Mouse (Mus musculus) kidney, embryonic 14.5 days (tissue): ENCODE data around the gene Gnb3. TPM values are rescaled to one million over a fixed set of nuclear protein-coding genes. Genes with fewer than 3 reads are reported as not detected.
"Not testable (repeated sequence)": the region's sequence is repeated elsewhere in the genome, so short reads cannot be mapped to it uniquely, and the experiment has no call there.

Experiments used
- ATAC-seq: fragments of 200-750 bp; cut with Nextera tagmentation; 2 replicates; pipeline ENCODE4 v1.8.0; 2017; ENCODE audit warnings: moderate number of reproducible peaks, mild to moderate bottlenecking, moderate TSS enrichment, moderate library complexity; ENCODE audit not compliant: low FRiP score, low TSS enrichment
- H3K27ac ChIP-seq: fragments of 300-500 bp; sonication (generic); 2 replicates; pipeline ENCODE4 v1.5.1; 2014; ENCODE audit warnings: low read depth, mild to moderate bottlenecking, low read length, moderate library complexity, mixed read lengths
- H3K27me3 ChIP-seq: fragments of 300-500 bp; sonication (generic); 2 replicates; pipeline ENCODE4 v1.6.1; 2014; ENCODE audit warnings: mild to moderate bottlenecking, low read length; ENCODE audit not compliant: control insufficient read depth, insufficient read depth
- H3K36me3 ChIP-seq: fragments of 300-500 bp; sonication (generic); 2 replicates; pipeline ENCODE4 v1.6.1; 2014; ENCODE audit warnings: low read length, mixed read lengths; ENCODE audit not compliant: control insufficient read depth, insufficient read depth
- H3K4me1 ChIP-seq: fragments of 300-500 bp; sonication (generic); 2 replicates; pipeline ENCODE4 v1.6.1; 2014; ENCODE audit warnings: low read length, mixed read lengths; ENCODE audit not compliant: control insufficient read depth, insufficient read depth
- H3K4me2 ChIP-seq: fragments of 300-500 bp; sonication (generic); replicated peaks from 2 replicates; pipeline ENCODE4 v1.6.1; 2014; ENCODE audit warnings: low read depth, mild to moderate bottlenecking, low read length
- H3K4me3 ChIP-seq: fragments of 300-500 bp; sonication (generic); 2 replicates; pipeline ENCODE4 v1.5.1; 2014; ENCODE audit warnings: mild to moderate bottlenecking, low read length
- H3K9ac ChIP-seq: fragments of 300-500 bp; sonication (generic); 2 replicates; pipeline ENCODE4 v1.6.1; 2014; ENCODE audit warnings: low read depth, mild to moderate bottlenecking, low read length, moderate library complexity
- H3K9me3 ChIP-seq: fragments of 300-500 bp; sonication (generic); 2 replicates; pipeline ENCODE4 v1.6.1; 2016; ENCODE audit warnings: low read length; ENCODE audit not compliant: control insufficient read depth
- WGBS: fragments of 180-500 bp; shearing (Covaris S2); extraction: QIAGEN DNeasy Blood & Tissue Kit; methylation state at CpG from one replicate; pipeline ENCODE4 v1.1.7; 2014; 5-methylcytosine and 5-hydroxymethylcytosine counted together
- polyA plus RNA-seq: library from polyadenylated mRNA; unstranded; fragments of >200 nt; fragmentation: Nextera tagmentation; extraction: Ambion mirVana; gene quantifications from 2 replicates; pipeline ENCODE4 v1.2.1, GENCODE M21; 2014

Gene Gnb3
- polyA plus RNA-seq, 1 experiment from 2014 or later: 1.3 TPM

GRCm38 (mm10) chr6:124802400-124802799, 37.7 kb downstream of the Gnb3 start:
- Histone ChIP-seq H3K4me3 (peak overlapping the region; percentile 10; the same call in 1 of the 2 replicates), H3K4me2 (peak overlapping the region; percentile 21; the same call in 1 of the 2 replicates)
- 12% methylated on average over 6 of the region's 9 CpGs for WGBS
- H3K4me1 ChIP-seq, H3K9ac ChIP-seq, H3K36me3 ChIP-seq, H3K9me3 ChIP-seq, H3K27me3 ChIP-seq, H3K27ac ChIP-seq, ATAC-seq: not testable (repeated sequence)

GRCm38 (mm10) chr6:124796200-124796599, 43.9 kb downstream of the Gnb3 start:
- Histone ChIP-seq H3K4me2 (no peak overlapping the region), H3K9ac (no peak overlapping the region), H3K27ac (peak overlapping the region; percentile 45; the same call in 1 of the 2 replicates), H3K4me1 (no peaks in the 10 kb centered on the region), H3K4me3 (no peak overlapping the region), H3K27me3 (no peaks in the 10 kb centered on the region), H3K36me3 (no peaks in the 10 kb centered on the region), H3K9me3 (no peaks in the 10 kb centered on the region)
- WGBS: 75% methylated on average over 2 of the region's 2 CpGs
- ATAC-seq: peak; percentile 35; the same call in 1 of the 2 replicates

GRCm38 (mm10) chr6:124795781-124796180, 44.3 kb downstream of the Gnb3 start:
- no peaks in the 10 kb centered on the region for H3K36me3 ChIP-seq
- ATAC-seq: peak; percentile 46; the same call in 1 of the 2 replicates
- peak overlapping the region; percentile 45; the same call in 1 of the 2 replicates for H3K27ac ChIP-seq
- H3K4me3 ChIP-seq: no peak overlapping the region
- H3K9ac ChIP-seq: no peak overlapping the region
- H3K9me3 ChIP-seq: no peaks in the 10 kb centered on the region
- WGBS: 78% methylated on average over 4 of the region's 4 CpGs
- H3K4me2 ChIP-seq: no peak overlapping the region
- H3K27me3 ChIP-seq: no peaks in the 10 kb centered on the region
- H3K4me1 ChIP-seq: no peaks in the 10 kb centered on the region

- no peak for ATAC-seq
Measured at GRCm38 (mm10) chr6:124791911-124792310, 48.2 kb downstream of the Gnb3 start.

GRCm38 (mm10) chr6:124790121-124790520, 50.0 kb downstream of the Gnb3 start:
- no peak overlapping the region for H3K9ac ChIP-seq
- H3K27me3 ChIP-seq: no peaks in the 10 kb centered on the region
- no peaks in the 10 kb centered on the region for H3K9me3 ChIP-seq
- WGBS: 37% methylated on average over 4 of the region's 4 CpGs
- H3K4me2 ChIP-seq: no peak overlapping the region
- no peak overlapping the region for H3K4me3 ChIP-seq
- peak overlapping the region; percentile 24; the same call in 1 of the 2 replicates for H3K27ac ChIP-seq
- peak; percentile 68 for ATAC-seq
- no peaks in the 10 kb centered on the region for H3K36me3 ChIP-seq
- H3K4me1 ChIP-seq: no peaks in the 10 kb centered on the region

More at GRCm38 (mm10) chr6:124791911-124792310, 48.2 kb downstream of the Gnb3 start:
- H3K9me3 ChIP-seq: no peaks in the 10 kb centered on the region
- H3K4me1 ChIP-seq: no peaks in the 10 kb centered on the region
- no peak overlapping the region for H3K9ac ChIP-seq
- H3K36me3 ChIP-seq: no peaks in the 10 kb centered on the region
- no peaks in the 10 kb centered on the region for H3K27me3 ChIP-seq
- H3K4me2 ChIP-seq: no peak overlapping the region
- H3K27ac ChIP-seq: no peak overlapping the region
- 72% methylated on average over 3 of the region's 3 CpGs for WGBS
- no peak overlapping the region for H3K4me3 ChIP-seq

- Histone ChIP-seq H3K27me3 (no peaks in the 10 kb centered on the region), H3K27ac (no peak overlapping the region), H3K4me3 (no peak overlapping the region), H3K9me3 (no peaks in the 10 kb centered on the region), H3K4me2 (no peak overlapping the region), H3K9ac (no peak overlapping the region), H3K4me1 (no peaks in the 10 kb centered on the region), H3K36me3 (no peaks in the 10 kb centered on the region)
- WGBS: 87% methylated on average over 4 of the region's 4 CpGs
- ATAC-seq: no peak; the same call in 1 of the 2 replicates
Measured at GRCm38 (mm10) chr6:124789519-124789918, 50.6 kb downstream of the Gnb3 start.

- H3K4me1 ChIP-seq: no peaks in the 10 kb centered on the region
- H3K4me2 ChIP-seq: no peak overlapping the region
- 80% methylated on average over 10 of the region's 10 CpGs for WGBS
- H3K27ac ChIP-seq: no peak overlapping the region
- H3K9ac ChIP-seq: no peak overlapping the region
- H3K27me3 ChIP-seq: no peaks in the 10 kb centered on the region
- no peaks in the 10 kb centered on the region for H3K9me3 ChIP-seq
- H3K4me3 ChIP-seq: no peak overlapping the region
- H3K36me3 ChIP-seq: no peaks in the 10 kb centered on the region
- no peak for ATAC-seq
Measured at GRCm38 (mm10) chr6:124787722-124788121, 52.4 kb downstream of the Gnb3 start.

- no peaks in the 10 kb centered on the region for H3K9me3 ChIP-seq
- H3K27me3 ChIP-seq: no peaks in the 10 kb centered on the region
- no peaks in the 10 kb centered on the region for H3K4me1 ChIP-seq
- H3K9ac ChIP-seq: no peak overlapping the region
- H3K4me3 ChIP-seq: no peak overlapping the region
- no peaks in the 10 kb centered on the region for H3K36me3 ChIP-seq
- H3K27ac ChIP-seq: no peak overlapping the region
- 45% methylated on average over 8 of the region's 8 CpGs for whole genome bisulfite sequencing
- ATAC-seq: peak; percentile 50; the same call in 1 of the 2 replicates
- no peak overlapping the region for H3K4me2 ChIP-seq
Measured at GRCm38 (mm10) chr6:124786756-124787420, 53.2 kb downstream of the Gnb3 start.
